Mouse (Mus musculus) stomach, postnatal 0 days (tissue): ENCODE results near the gene App. TPM values are rescaled to one million over a fixed set of nuclear protein-coding genes. Genes with fewer than 3 reads are reported as not detected.

Source experiments
- ATAC-seq: fragments of 200-750 bp; cut with Nextera tagmentation; 2 replicates; pipeline ENCODE4 v1.8.0; 2017; ENCODE audit not compliant: low FRiP score, low TSS enrichment
- DNase-seq: peaks from one replicate; pipeline ENCODE4 v3.0.0-alpha.2; 2016; ENCODE audit warnings: low spot score
- H3K27ac ChIP-seq: fragments of 300-500 bp; sonication (generic); replicated peaks from 2 replicates; pipeline ENCODE4 v1.5.1; 2014; ENCODE audit warnings: mild to moderate bottlenecking, control low read depth
- H3K27me3 ChIP-seq: fragments of 300-500 bp; sonication (generic); 2 replicates; pipeline ENCODE4 v1.6.1; 2014; ENCODE audit warnings: low read length; ENCODE audit not compliant: control insufficient read depth, insufficient read depth
- H3K36me3 ChIP-seq: fragments of 300-500 bp; sonication (generic); 2 replicates; pipeline ENCODE4 v1.6.1; 2014; ENCODE audit warnings: low read length, mixed read lengths; ENCODE audit not compliant: control insufficient read depth, insufficient read depth
- H3K4me1 ChIP-seq: fragments of 300-500 bp; sonication (generic); replicated peaks from 2 replicates; pipeline ENCODE4 v1.6.1; 2014; ENCODE audit warnings: antibody characterized with exemption; ENCODE audit not compliant: control insufficient read depth, insufficient read depth
- H3K4me2 ChIP-seq: fragments of 300-500 bp; sonication (generic); replicated peaks from 2 replicates; pipeline ENCODE4 v1.6.1; 2014; ENCODE audit warnings: low read depth, mild to moderate bottlenecking, control low read depth, moderate library complexity
- H3K4me3 ChIP-seq: fragments of 300-500 bp; sonication (generic); 2 replicates; pipeline ENCODE4 v1.5.1; 2014; ENCODE audit warnings: low read depth, low read length, control low read depth
- H3K9ac ChIP-seq: fragments of 300-500 bp; sonication (generic); 2 replicates; pipeline ENCODE4 v1.6.1; 2014; ENCODE audit warnings: mild to moderate bottlenecking, low read length, control low read depth, mixed read lengths
- H3K9me3 ChIP-seq: fragments of 300-500 bp; sonication (generic); 2 replicates; pipeline ENCODE4 v1.6.1; 2016; ENCODE audit warnings: low read length; ENCODE audit not compliant: control insufficient read depth
- CTCF ChIP-seq: IDR thresholded peaks from 2 replicates; pipeline ENCODE4 v1.5.1; 2016; ENCODE audit warnings: antibody characterized with exemption, low read depth, mild to moderate bottlenecking, moderate library complexity
- EP300 ChIP-seq: optimal IDR thresholded peaks from 2 replicates; pipeline ENCODE3; 2016; ENCODE audit warnings: antibody characterized with exemption
- WGBS: fragments of 180-500 bp; shearing (Covaris S2); extraction: QIAGEN DNeasy Blood & Tissue Kit; methylation state at CpG from one replicate; pipeline ENCODE4 v1.1.7; 2014; 5-methylcytosine and 5-hydroxymethylcytosine counted together
- polyA plus RNA-seq: library from polyadenylated mRNA; unstranded; fragments of >200 nt; fragmentation: Nextera tagmentation; extraction: Ambion mirVana; gene quantifications from 2 replicates; pipeline ENCODE4 v1.2.1, GENCODE M21; 2015

Gene App
- polyA plus RNA-seq, 1 experiment from 2014 or later: 156 TPM

DNA sequence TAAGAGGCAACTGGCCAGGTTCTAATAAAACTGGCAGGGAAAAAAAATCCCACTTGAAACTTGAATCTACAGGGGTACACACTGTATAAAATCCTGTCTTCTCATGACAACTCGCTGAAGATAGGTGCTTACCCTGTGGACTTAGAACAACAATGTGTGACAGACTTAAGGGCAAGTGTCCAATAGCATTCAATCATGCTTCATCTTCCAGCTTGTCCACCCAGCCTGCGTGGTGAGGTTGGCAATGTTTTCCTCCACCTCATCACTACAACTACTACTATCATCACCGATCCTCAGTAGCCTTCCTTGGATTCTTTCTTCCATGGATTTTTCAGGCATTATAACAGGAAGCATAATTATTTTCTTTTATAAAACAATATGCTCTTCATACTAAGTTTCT, 29.7 kb downstream of the App start:
- 78% methylated on average over 3 of the region's 3 CpGs for WGBS
- no peaks in the 10 kb centered on the region for H3K27me3 ChIP-seq

DNA sequence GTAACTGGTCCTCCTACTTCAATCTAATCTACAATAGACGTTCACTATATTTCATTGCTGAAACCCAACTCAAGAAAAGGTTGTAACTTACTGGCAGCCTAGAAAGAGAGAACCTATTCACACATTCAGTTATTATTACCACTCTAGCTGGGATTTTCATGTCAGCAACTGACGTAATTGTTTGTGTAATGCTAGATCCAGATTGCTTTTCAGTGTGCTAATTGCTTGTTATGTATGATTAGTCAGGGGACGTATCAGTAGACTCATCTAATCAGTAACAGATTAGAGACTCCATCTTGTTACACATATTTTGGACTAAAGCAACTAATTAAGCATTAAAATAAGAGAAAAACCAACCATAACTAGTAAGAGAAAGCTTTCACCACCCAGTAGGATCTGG, 30.4 kb downstream of the App start:
- TF ChIP-seq CTCF (no peak), EP300 (no peak)
- Histone ChIP-seq H3K27me3 (no peaks in the 10 kb centered on the region), H3K4me3 (no peak overlapping the region), H3K4me1 (no peaks in the 10 kb centered on the region), H3K36me3 (no peaks in the 10 kb centered on the region), H3K27ac (no peak overlapping the region), H3K9me3 (no peaks in the 10 kb centered on the region), H3K4me2 (no peak overlapping the region), H3K9ac (no peak overlapping the region)
- DNase-seq (no peak), ATAC-seq (no peak)
- WGBS: 58% methylated on average over 3 of the region's 3 CpGs

More for the DNA sequence above, 29.7 kb downstream of the App start:
- H3K4me3 ChIP-seq: no peak overlapping the region
- no peaks in the 10 kb centered on the region for H3K36me3 ChIP-seq
- H3K4me2 ChIP-seq: no peak overlapping the region
- DNase-seq: no peak
- H3K9ac ChIP-seq: no peak overlapping the region
- peaks cover 2% of the 10 kb centered on the region for H3K4me1 ChIP-seq
- H3K27ac ChIP-seq: no peak overlapping the region
- TF ChIP-seq EP300 (no peak), CTCF (no peak)
- ATAC-seq: no peak
- no peaks in the 10 kb centered on the region for H3K9me3 ChIP-seq

- no peak overlapping the region for H3K4me3 ChIP-seq
- TF ChIP-seq EP300 (no peak), CTCF (no peak)
- H3K36me3 ChIP-seq: no peaks in the 10 kb centered on the region
- H3K4me2 ChIP-seq: no peak overlapping the region
- no peak overlapping the region for H3K9ac ChIP-seq
- no peak for DNase-seq
- no peaks in the 10 kb centered on the region for H3K9me3 ChIP-seq
- H3K27me3 ChIP-seq: no peaks in the 10 kb centered on the region
- 51% methylated on average over 4 of the region's 4 CpGs for WGBS
- no peak overlapping the region; the same call in 1 of the 2 replicates for H3K27ac ChIP-seq
- ATAC-seq: peak; percentile 49
- H3K4me1 ChIP-seq: no peaks in the 10 kb centered on the region
Measured at GRCm38 (mm10) chr16:85141404-85141803, 32.2 kb downstream of the App start.

DNA sequence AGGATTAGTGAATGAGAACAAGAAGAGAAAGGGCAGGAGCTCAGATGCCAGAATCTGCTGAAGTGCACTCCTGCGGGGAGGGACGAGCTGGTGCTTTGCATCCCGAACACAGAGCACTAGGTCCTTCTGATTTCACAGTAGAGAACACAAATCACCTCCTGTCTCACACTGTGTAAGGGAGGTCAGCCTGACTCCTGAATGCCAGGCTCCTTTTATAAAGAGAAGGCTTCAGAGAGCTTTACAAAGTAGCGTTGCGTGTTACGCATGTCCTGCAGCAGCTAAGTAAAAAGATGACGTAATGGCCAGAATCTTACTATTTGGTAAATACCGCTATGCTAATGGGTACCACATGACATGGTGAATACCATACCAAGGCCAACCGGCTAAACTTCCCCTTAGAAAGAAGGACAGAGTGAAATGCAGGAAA, 34.4 kb downstream of the App start:
- no peak for TF ChIP-seq CTCF
- no peak for TF ChIP-seq EP300
- WGBS: 62% methylated on average over 9 of the region's 9 CpGs
- Histone ChIP-seq H3K9me3 (no peaks in the 10 kb centered on the region), H3K4me1 (peaks cover 4% of the 10 kb centered on the region; the same call in 1 of the 2 replicates), H3K27ac (no peak overlapping the region), H3K9ac (no peak overlapping the region), H3K4me3 (no peak overlapping the region), H3K36me3 (no peaks in the 10 kb centered on the region), H3K4me2 (no peak overlapping the region), H3K27me3 (no peaks in the 10 kb centered on the region; the same call in 1 of the 2 replicates)
- ATAC-seq (no peak), DNase-seq (no peak)

GRCm38 (mm10) chr16:85137348-85137747, 36.2 kb downstream of the App start:
- H3K4me3 ChIP-seq: no peak overlapping the region
- H3K36me3 ChIP-seq: no peaks in the 10 kb centered on the region
- H3K4me1 ChIP-seq: peaks cover 8% of the 10 kb centered on the region
- TF ChIP-seq EP300 (no peak), CTCF (no peak)
- no peaks in the 10 kb centered on the region; the same call in 1 of the 2 replicates for H3K27me3 ChIP-seq
- ATAC-seq (no peak), DNase-seq (no peak)
- H3K27ac ChIP-seq: 0 out of 2 replicates have a peak overlapping the region, but pooled peaks have one; percentile 13
- no peak overlapping the region for H3K9ac ChIP-seq
- no peak overlapping the region for H3K4me2 ChIP-seq
- 57% methylated on average over 11 of the region's 11 CpGs for WGBS
- no peaks in the 10 kb centered on the region for H3K9me3 ChIP-seq

- no peak overlapping the region for H3K4me2 ChIP-seq
- DNase-seq (no peak), ATAC-seq (no peak)
- peaks cover 8% of the 10 kb centered on the region for H3K4me1 ChIP-seq
- no peak overlapping the region for H3K4me3 ChIP-seq
- WGBS: 52% methylated on average over 4 of the region's 4 CpGs
- H3K27ac ChIP-seq: no peak overlapping the region
- no peak overlapping the region for H3K9ac ChIP-seq
- no peaks in the 10 kb centered on the region for H3K9me3 ChIP-seq
- no peaks in the 10 kb centered on the region; the same call in 1 of the 2 replicates for H3K27me3 ChIP-seq
- no peak for TF ChIP-seq EP300
- H3K36me3 ChIP-seq: no peaks in the 10 kb centered on the region
Measured at GRCm38 (mm10) chr16:85136046-85136445, 37.5 kb downstream of the App start.
